Mouse (Mus musculus): ENCODE results near the gene Lclat1.

- TF ChIP-seq CTCF (IDR thresholded peaks at IDR 0.05; ENCODE audit: control insufficient read depth, insufficient read depth, insufficient read length) (no peak), CEBPB (IDR thresholded peaks at IDR 0.05; ENCODE audit: low read depth) (no peak), USF1 (IDR thresholded peaks at IDR 0.05; ENCODE audit: low read depth) (no peak), MYOG (IDR thresholded peaks at IDR 0.05; ENCODE audit: control insufficient read depth, extremely low read depth, insufficient read length) (no peak), MYOD1 (IDR thresholded peaks at IDR 0.05; ENCODE audit: control insufficient read depth, insufficient read length, low read depth) (no peak)
Observed at GRCm38 (mm10) chr17:73250488-73251141, 142.8 kb downstream of the Lclat1 start.

All from C2C12 (cell line).